Mouse (Mus musculus) left cerebral cortex, adult 8-10 months (tissue): ENCODE measurements at regions not wholly inside any gene's neighbourhood (a gene's known extent, or its start where the extent isn't known, plus 50 kb on each side); places are given as distances from the start of the nearest gene placed in this dataset.
A peak's percentile ranks its signal among the peaks of the same experiment; 100 is the strongest.
"Not testable (repeated sequence)": the region's sequence is repeated elsewhere in the genome, so short reads cannot be mapped to it uniquely, and the experiment has no call there.

Source experiments
- DNase-seq, 2 experiments: peaks; one replicate each; pipeline ENCODE4 v3.0.0; 2022; ENCODE audit warnings: low spot score in 2 of 2

DNA sequence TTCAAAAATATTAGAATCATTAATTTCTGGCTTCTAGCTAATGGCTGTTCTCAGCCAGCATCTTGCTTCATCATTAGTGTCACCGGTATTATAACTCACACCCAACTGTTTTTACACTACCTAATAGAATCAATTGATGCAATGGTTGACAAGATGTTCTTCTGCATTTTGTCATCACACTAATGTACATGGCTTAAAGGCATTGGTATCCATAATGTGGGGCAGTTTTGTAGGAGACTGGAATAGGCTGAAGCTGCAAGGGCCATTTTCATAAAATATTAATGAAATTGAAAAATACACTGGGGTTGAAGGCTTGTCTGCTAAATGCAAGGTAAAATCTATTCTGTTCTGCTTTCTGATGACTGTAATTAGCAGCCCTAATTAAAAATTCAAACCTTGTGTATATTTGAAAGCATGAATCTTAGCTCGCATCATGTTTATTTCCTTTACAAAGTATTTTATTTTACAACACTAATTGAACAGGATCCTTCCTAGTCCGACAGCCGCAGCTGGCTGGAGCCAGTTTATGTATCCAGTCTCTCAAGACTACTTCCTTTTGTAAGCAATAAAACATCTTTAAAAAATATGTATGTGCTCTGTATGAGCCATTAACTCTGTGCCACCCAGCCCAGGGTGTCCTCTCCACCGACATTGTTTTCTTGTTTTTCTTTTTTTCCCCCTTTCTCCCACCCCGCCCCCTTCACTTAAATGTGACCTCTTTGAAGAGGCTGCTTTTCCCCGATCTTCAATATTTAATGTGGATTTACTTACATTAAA, 259.6 kb downstream of the Pou4f1 start:
- DNase-seq: no peak

DNA sequence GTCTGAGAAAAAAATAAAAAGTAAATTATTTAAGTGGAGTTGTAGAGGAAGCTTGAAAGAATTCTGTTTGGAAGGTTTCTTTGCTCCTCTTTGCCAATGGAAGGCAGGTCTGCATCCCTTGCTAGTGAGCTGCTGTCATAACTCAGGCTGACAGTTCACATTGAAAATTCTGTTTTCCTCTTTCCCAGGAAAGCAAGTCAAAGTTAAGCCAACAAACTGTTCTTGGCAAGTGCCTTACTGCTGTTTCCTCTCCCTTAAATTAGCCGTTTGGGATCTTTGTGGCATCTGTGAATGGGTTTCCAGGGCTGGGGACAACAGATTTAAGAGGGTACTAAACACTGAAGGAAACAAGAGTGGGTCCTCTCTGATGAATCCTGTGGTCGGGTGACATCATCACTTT, 261.2 kb downstream of the Pou4f1 start:
- DNase-seq: no peak

DNA sequence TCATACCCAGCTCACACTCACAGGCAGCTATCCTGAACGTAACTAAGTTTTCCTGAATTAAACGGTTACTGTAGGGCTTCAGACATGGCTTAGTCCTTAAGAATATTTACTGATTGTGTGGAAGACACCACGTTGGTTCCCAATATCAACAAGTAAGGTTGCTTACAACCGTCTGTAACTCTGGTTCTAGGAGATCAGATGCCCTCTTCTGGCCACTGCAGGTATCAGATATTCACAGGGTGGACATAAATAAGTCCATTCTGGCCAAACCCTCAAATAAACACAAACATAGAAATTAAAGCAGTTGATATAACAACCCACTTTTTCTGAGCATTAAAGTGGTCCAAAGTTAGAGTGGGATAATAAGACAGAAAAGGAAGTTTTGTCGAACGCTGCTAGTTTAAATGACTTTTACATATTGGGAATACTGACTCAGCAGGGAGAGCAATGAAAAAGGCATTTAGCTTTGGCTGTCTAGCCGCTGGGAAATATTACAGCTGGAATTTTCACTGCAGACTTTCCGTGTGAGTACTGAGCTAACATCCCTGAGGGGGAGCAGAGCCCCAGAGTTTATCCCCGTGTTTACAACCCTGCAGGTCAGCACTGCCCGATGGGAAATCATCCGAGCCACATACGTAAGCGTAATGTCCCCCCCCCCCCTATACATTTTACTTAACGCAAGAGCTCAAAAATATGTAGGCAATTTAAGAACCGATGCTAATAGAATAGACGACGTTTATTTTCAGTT, 264.4 kb downstream of the Pou4f1 start:
- no peak for DNase-seq

DNA sequence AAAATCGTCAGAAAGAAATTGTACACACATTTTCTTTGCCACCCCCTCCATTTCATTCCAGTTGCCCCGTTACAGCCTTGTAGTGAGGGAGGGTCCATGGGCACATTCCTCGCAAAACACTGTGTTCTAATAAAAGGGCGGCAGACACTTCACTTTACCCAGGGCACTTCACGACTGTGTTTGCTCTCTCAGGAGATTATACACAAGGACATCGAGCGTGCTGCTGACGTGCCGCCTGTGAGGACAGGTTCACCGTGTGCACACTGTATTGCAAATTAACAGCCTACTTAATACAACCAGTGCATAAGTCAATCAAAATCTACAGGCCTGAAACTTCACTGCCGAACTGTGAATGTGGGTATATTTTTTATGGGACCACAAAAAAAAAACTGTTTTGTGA, 274.6 kb downstream of the Pou4f1 start:
- DNase-seq: no peak

DNA sequence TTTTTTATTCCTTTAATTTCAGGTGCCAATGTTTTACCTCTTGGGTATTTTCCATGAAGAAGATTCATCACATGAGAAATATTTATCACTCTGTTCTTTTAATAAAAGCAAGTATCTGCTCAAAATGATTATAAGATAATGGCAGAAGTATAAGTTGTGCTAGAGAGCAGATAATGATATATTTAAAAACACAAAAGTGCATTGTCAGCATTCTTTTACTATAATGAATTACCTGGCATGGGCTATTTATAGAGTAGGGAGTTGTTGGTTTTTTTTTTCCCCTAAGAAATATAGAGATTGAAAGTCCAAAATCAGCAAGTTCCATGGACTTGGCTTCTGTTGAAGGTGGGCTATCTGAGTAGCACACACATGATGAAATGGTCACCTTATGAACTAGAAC, 292.7 kb downstream of the Pou4f1 start:
- no peak for DNase-seq

DNA sequence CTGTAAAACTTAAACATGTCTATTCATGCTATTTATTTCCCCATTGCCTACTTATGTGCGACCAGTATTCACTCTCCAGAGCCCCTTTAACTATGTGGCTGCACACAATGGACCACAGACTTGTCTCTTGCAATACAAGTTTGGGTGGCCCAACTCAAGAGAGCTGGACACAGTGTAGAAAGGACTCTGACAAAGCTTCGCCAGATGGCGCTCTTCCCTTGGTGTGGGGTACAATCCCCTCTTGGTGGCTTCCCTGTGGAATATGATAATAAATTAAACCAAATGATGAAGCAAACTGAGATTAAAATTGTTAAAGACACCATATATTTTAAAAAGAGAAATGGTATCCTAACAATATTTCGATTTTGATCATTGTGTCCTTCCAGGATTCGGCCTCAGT, 302.6 kb upstream of the Ednrb start:
- no peak for DNase-seq

DNA sequence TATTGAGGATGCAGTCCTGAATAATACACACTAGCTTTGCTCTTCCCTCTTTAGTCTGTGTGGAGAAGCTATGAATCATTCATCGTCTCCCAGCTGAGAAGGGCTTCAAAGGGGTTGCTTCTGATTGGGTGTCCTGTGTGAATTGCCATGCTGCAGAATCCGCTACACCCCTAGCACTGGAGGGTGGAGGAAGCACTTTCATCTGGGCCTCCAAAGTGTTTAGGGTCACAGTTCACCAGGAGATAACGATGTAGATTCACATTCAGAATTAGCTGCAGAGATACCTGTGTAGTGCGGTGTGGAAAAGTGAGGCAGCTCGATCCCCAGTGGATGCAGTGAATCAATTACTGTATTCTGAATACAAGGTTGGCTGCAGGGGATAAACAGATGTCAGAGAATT, 301.2 kb upstream of the Ednrb start:
- DNase-seq: no peak

DNA sequence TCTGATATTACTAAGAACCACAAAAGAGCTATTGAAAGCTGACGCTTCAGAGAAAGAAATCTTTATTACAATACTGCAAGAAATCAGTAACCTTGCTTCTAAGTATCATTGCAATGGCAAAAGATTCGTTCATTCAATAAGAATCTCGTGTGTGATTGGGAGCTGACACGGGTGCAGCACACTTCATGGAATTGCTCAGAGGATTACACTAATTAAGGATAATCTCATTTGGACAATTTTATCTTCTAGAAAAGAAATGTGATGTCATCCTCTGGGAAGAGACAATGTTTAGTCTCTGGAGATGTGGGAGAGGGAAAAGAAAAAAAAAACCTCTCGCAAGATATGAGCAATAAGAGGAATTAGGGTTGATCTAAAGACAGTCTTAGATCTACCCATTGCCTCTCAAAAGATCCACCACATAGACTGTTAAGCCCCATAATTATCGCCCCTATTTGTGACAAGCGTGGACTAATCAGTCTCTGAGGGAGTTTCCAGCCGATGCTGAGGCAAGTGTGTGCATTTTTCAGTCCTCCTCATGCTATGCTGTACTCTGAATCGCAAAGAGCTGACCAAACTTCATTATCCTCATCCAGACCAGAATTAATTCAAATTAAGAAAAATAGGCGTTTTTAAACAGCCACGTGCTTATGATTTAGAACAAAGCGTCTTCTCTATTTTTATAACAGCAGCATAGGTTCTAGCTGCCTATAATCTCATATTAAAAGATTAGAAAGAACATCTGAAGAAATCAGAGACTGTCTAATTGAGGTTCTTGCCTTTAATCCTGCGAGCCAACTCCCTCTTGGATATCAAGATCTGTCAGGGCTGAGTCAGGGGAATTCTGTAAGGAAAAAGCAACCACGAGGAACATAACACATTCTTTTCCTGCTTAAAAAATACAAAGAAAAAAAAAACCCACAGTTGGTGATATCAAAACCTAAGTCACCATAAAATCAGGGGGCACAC, 271.1 kb upstream of the Ednrb start:
- DNase-seq: no peak

DNA sequence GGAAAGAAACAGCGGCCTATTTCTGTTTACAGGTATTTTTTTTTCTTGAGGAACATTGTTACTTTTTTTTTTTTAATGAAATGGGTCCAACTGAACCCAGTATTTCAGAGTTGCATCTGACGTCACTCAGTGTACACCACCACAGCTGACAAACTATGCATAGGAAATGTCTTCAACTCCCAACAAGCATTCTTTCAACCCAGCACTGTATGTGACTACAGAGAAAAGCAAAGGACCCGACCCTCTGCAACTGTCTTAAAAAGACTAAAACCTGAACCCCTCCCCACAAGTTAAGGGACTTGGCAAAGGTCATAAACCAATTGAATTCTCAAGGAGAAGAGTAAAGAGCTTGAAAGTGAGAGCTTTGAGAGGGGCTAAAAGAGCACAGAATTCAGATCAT, 270.0 kb upstream of the Ednrb start:
- DNase-seq: no peak

DNA sequence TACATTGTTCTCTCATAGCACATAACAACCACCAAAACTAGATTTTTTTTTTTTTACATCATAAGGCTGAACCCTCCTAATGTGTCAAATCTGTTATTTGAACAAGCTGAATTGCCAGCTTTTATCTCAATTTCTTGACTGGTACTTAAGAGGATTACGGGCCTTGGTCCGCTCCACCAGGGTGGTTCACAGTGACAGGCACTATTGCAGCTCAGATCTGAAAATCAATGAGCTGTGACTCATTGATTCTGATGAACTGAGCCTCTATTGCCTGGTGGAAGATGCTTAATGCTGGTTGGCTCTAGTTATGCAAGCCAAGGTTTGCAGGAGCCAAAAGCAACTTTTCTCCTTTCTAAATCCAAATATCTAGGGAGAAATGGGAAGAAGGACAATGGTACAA, 269.2 kb upstream of the Ednrb start:
- DNase-seq: no peak

DNA sequence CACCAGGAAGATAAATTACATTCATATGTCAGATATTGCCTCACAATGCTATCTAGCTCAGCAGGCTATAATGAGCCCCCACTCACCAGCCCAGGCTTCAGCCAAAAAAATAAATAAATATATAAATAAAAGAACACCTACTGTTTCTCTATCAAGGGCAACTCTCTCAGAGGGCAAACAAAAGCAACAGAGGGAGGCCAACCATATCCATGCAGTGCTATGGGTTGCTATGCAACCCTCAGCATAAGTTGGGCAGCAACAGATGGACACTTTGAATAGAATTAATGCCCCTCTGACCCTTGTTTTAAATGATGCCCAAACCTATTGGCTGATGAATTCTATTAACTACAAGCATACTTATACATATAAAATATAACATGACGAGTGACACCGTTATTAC, 242.2 kb upstream of the Ednrb start:
- no peak for DNase-seq

DNA sequence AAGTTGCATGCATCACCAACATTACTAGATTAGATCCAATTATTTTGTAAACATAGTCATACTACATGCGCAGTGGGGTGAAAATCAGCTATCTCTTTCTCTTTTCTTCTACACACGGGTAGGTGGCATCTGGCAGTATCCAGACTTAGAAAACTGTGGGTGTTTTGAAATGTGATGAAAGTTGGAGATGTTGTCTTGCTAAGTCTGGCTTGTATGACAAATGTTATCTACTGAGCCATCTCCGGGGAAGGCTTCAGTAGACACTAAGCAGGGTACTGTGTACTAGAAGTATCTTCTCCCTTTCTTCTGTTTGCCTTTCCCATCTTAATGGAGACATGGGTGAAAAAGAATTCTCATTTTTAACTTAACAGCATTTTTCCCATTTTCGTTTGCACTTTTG, 220.0 kb upstream of the Ednrb start:
- not testable (repeated sequence) for DNase-seq

DNA sequence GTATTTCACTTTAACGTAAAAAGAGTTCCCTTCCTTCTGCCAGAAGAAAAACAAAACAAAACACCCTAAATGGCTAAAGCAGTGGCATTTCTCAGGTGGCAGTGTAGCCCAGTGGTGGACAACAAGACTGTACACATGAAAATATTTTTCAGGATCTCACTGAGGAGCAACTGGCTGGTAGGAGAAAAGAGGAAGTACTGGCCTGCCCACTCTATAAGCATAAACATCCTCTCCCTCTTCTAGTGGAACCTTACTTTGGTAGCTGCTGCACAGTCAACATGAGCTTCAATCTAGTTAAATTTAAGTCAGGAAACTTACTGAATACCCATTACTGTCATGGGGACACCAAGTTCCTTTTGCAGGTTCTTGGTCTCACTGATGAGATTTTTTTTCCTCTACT, 209.5 kb upstream of the Ednrb start:
- no peak for DNase-seq

DNA sequence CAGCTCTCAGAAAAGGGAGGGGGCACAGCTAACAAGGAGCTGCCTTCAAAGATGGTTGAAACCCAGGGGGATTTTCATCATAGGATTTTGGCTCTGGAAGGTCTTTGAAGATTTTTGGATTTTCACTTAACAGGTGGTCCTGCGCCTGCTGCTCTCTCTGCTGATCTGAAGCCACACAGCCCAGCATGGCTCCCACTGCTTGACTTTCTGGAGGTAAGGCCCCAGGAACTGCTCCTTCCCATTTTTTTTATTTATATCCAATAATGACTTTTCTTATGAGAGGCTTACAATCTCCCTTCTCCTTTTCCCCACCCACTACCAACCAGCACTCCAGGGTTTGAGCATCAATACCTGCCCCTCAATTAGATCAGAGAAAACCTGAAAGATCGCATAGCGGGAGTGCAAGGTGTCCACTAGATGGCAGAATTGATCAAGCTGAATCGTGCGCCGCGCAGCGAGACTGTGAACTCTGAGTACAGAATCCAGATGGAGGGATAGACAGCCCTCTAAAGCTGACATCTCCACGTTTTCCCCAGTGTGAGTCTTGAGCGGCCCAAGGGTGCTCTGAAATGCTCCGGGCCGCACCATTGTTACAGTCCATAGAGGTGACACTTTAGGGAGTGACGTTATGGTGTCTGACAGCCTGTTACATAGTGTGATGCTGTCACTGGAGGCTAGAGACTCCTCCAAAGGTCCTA, 194.6 kb upstream of the Ednrb start:
- DNase-seq: peak in 1 of 2 experiments; percentile 34

DNA sequence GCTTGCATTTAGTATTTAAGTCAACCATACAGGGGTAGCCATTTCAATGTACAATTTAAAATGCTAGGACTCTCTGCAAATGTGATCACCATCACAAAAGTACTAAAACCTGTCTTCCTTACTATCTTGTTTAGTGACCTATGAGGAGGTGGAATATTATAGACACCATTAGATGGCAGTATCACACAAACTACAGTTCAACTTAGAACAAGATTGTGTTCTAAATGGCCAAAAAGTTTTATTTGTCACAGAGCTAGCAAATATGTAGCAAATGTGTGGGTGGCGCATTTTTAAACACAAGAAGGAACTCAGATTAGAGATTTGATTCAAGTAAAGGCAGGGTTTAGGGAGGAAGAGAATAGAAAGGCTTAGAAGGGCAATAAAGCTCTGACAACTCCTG, 189.4 kb upstream of the Ednrb start:
- no peak for DNase-seq

DNA sequence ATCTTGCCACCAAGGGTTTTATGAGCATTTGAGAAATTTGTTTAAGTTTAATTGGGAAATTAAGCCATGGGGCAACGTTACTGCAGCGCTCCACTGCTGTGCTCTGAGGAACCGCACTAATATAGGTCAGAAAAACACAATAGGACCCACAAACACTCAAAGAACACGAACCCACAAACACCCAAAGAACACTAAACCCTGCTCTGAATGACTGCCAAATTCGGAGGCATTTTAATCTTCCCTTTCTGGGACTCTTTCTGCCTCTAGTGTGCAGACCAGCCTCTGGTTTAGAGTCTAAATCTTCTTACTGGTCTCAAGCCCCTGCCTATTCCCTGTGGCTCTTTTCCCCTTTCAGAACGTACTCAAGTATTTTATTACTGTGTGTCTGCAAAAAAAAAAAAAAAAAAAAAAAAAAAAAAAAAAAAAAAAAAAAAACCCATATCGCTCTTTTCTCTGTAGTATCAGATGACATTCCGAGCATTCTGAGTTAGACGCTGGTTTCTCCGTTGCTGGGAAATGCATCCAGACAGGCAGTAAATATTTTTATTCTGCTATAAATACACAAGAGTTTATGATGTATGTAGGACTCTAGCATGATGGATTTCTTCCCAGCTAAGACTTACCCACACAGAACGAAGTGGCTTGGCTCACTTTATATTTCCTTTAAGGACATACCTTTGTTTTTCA, 186.7 kb upstream of the Ednrb start:
- no peak for DNase-seq

DNA sequence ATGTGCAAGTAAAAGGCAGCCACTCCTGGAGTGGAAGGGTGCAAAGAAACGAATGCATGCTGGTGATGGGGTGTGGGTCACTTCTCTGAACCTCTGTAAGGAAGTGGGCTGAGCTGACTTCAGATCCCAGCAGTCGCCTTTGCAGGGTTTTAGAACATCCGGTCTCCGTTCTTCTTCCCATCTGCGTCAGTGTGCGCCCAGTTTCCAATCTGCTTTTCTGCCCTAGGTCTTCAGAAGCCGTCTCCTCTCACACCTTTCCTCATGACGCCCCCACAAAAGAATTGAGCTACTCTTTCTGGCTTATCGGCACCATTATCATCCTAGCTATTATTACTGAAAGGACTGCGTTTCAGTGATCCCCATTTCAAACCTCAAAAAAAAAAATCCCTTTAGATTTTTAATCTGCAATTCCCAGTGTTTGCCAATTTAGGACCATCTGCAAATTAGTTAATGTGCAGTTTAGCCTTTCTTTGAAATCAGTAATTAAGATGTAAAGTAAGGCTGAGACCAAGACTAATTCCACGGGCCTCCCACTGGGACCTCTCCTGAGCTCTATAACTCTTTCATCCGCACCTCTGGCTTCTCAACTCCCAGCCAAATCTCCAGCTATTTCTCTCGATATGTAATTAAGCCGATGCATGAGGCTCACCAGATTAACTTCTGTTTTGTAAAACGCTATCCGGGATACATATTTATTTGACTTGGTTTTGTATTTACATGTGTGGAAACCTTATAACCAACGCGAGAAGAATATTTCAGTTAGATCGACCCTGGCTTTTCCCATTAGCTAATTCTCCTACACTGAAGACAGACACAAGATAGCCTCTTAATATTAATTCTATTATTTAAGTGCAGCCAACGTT, 185.7 kb upstream of the Ednrb start:
- DNase-seq: no peak

DNA sequence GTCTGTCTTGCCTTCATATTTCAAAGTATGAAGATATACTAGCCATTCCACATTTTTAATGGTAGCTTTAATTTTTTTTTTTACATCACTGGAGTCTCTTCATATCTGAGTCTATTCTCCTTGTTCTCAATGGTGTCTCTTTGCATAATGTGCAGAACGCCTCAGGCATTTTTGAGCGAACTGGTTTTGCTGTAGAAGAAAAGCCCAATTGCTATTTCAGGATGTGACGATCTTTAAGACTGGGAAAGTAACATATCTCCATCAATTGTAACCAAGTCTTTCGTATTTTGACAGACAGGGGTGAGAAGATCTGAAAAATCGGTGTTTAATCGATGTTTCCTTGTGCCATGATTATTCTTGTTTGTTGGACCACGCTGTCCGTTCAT, 183.7 kb upstream of the Ednrb start:
- no peak for DNase-seq

DNA sequence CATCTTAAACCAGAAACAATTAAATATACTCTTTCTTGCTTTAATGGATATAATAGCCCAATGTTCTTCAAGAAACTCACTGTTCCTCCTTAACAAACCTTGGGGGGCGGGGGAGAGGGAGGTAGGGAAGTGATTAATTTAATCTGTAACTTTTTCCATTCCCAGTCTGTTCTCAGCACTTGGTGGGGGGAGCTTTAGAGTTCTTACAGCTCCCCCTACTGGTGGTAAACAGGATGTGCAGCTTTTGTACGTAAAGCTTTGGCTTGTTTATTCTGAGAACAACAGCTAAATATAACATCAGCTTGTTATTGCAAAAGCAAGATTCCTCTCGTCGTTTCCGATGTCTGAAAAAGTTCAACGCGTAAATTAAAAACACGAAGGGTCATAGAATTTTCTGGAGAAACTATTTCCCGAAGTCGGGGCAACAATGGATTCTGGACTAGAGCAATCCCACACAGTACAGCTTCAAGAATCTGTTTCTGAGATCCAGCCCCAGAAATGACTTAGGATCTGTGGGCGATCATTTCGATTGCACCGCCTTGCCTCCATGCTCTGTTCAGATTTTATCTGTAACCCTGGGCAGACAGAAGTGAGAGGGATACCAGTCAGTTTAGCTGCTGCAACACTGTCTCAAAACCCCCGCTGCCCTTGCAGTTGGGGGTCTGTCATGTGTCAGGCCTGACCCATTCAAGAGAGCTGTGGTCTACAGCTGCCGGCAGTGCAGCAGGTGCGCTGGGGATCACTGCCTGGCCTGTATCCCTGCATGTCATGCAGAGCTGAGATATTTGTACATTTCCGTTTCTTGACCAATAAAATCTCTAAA, 183.1 kb upstream of the Ednrb start:
- DNase-seq: no peak
